Mouse (Mus musculus): ENCODE data around the gene Clk4. TPM values are rescaled to one million over a fixed set of nuclear protein-coding genes. Genes with fewer than 3 reads are reported as not detected.

The Clk4 gene
- polyA plus RNA-seq, 1 experiment from 2014 or later = 114 TPM

DNA sequence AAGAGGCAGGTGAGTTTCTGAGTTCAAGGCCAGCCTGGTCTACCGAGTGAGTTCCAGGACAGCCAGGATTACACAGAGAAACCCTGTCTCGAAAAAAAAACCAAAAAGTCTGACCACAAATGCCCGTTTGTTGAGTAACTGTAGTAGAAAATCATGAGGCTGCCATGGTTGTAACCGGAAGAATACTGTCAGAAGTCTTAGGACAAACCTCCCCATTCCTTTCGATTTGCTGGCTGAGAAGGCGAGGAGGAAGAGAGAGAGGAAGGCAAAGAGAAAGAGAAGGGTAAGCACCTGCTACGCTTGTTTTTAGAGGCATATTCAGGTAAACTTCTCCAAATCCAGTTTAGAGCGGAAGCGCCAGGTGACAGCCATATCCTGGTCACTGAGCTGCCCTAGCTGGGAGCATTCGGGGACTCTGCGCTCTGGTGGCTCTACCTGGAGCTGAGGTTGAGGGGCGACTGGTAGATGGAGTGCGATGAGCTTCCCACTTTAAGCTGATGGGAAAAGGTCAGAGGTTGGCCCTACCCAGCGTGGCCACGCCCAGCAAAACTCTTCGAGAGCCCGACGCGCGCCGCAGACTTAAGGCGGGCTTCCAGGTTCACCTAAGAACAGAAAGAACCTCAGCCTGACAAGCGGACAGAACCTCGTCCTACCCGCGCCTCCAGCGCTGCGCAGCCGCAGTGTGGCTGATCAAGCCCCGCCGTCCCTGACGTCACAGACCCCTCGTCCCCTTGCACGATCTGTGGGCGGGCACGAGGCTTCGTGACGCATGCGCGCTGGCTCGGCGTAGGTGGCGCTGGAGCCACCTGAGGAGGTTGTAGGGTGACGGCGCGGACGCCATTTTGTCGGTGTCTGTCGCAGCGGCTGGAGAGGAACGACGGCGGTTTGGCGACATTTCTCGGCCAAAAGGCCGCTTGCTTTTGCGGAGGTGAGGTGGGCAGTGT lies 1.1 kb downstream of the Clk4 start, which contains the start of gene BC049762:
BC049762 (minus strand) TSS at position 705 of the 944 bp plus-strand sequence.
- H3K4me3 ChIP-seq (ENCODE audit: low read depth, low read length) = peak within 1 kb of the TSS; percentile 98
- peak within 1 kb of the TSS; percentile 68 for H3K4me2 ChIP-seq (ENCODE audit: low read length)
- peaks cover 9% of the 10 kb centered on the region for H3K36me3 ChIP-seq (ENCODE audit: control insufficient read depth, insufficient read depth, low read length)
- peaks cover 20% of the 10 kb centered on the region for H3K4me1 ChIP-seq (replicated peaks; ENCODE audit: control insufficient read depth, insufficient read depth, low read length)
- H3K27me3 ChIP-seq (replicated peaks; ENCODE audit: control insufficient read depth, insufficient read depth, low read length) = no peaks in the 10 kb centered on the region
- ATAC-seq (replicated peaks; ENCODE audit: low FRiP score, low TSS enrichment, low read depth) (peak; percentile 96), DNase-seq (ENCODE audit: low spot score) (peak; percentile 98)
- no peaks in the 10 kb centered on the region for H3K9me3 ChIP-seq (ENCODE audit: control insufficient read depth, low read length)
- 9% methylated on average over 57 of the region's 57 CpGs for WGBS
- peak within 1 kb of the TSS; percentile 97 for H3K9ac ChIP-seq (ENCODE audit: low read length)
- H3K27ac ChIP-seq (ENCODE audit: low read depth) = peak within 1 kb of the TSS; percentile 93

DNA sequence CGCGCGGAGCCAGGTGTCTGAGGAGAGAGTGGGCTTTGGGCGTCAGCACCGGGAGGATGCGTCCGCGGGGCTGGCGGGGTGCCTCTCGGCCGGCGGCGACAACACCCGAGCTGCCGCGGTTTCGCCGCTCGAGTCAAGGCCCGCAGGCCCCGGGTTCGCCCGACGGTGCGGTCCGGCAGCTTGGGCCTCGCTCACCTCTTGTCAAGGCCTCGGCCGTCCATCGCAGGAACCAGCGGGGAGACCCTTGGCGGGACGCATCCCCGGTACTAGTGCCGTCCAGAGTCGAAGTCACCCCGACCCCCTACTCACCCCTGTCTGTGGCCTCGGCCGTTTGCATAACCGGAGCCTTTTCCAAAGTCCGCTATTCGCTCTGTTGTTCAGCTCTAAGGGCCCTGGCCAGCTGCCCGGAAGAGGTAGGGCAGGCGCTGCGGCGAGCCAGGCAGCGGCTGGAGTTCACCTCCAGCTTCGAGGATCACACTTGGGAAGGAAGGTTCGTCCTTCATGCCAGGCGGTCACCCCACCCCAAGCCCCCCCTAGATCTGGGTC lies 1.8 kb downstream of the Clk4 start:
- Histone ChIP-seq H3K9me3 (ENCODE audit: control insufficient read depth, low read length) (no peaks in the 10 kb centered on the region), H3K27ac (ENCODE audit: low read depth) (peak overlapping the region; percentile 93), H3K27me3 (replicated peaks; ENCODE audit: control insufficient read depth, insufficient read depth, low read length) (no peaks in the 10 kb centered on the region), H3K4me1 (replicated peaks; ENCODE audit: control insufficient read depth, insufficient read depth, low read length) (peaks cover 20% of the 10 kb centered on the region), H3K9ac (ENCODE audit: low read length) (peak overlapping the region; percentile 97), H3K4me2 (ENCODE audit: low read length) (peak overlapping the region; percentile 68), H3K4me3 (ENCODE audit: low read depth, low read length) (peak overlapping the region; percentile 98), H3K36me3 (ENCODE audit: control insufficient read depth, insufficient read depth, low read length) (peaks cover 14% of the 10 kb centered on the region)
- DNase-seq (ENCODE audit: low spot score) (peak; percentile 87), ATAC-seq (replicated peaks; ENCODE audit: low FRiP score, low TSS enrichment, low read depth) (peak; percentile 60)
- 0% methylated on average over 49 of the region's 50 CpGs for whole genome bisulfite sequencing

DNA sequence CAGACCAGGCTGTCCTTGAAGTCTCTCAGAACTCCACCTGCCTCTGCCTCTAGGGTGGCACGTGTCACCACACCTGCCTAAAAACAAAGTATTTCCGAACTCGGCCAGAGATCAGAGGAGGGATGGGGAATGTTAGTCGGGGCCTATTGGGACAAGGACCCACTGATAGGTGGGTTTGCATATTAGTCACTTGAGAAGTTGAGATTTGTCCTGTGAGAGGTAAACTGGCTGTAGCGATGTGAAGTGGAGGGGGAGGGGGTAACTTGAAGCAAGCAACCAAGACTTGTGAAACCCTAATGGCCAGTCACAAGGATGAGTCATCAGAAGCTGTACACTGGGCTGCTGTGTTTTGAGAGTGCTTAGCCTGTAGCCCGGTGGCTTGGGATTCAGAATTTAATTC lies 2.8 kb downstream of the Clk4 start:
- Histone ChIP-seq H3K9ac (ENCODE audit: low read length) (peak overlapping the region; percentile 97), H3K27me3 (replicated peaks; ENCODE audit: control insufficient read depth, insufficient read depth, low read length) (no peaks in the 10 kb centered on the region), H3K4me1 (replicated peaks; ENCODE audit: control insufficient read depth, insufficient read depth, low read length) (peaks cover 20% of the 10 kb centered on the region), H3K9me3 (ENCODE audit: control insufficient read depth, low read length) (no peaks in the 10 kb centered on the region), H3K4me2 (ENCODE audit: low read length) (peak overlapping the region; percentile 68), H3K36me3 (ENCODE audit: control insufficient read depth, insufficient read depth, low read length) (peaks cover 21% of the 10 kb centered on the region), H3K4me3 (ENCODE audit: low read depth, low read length) (peak overlapping the region; percentile 98), H3K27ac (ENCODE audit: low read depth) (no peak overlapping the region)
- ATAC-seq (replicated peaks; ENCODE audit: low FRiP score, low TSS enrichment, low read depth) (no peak; the same call in 1 of the 2 replicates), DNase-seq (ENCODE audit: low spot score) (peak; percentile 60)
- 15% methylated on average over 6 of the region's 6 CpGs for WGBS

DNA sequence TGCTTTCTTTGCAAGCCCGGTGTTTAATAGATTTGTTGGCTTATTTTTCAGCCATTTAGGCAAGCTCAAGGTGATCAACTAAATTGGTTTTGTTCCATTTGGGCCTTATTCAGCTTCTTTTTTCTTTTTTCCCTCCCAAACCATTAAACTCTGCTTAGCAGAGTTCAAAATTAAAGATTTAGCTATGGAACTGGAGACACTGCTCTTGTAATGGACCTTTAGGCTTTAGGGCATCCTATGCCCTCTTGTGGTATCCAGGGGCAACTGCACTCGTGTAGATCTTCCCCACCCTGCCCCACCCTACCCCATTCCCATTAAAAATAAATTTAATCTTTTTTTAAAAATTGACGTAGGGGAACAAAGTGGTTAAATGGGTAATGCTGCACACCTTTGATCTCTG lies 3.8 kb downstream of the Clk4 start:
- DNase-seq (ENCODE audit: low spot score) (no peak), ATAC-seq (replicated peaks; ENCODE audit: low FRiP score, low TSS enrichment, low read depth) (no peak)
- peak overlapping the region; percentile 68 for H3K4me2 ChIP-seq (ENCODE audit: low read length)
- no peak overlapping the region for H3K9ac ChIP-seq (ENCODE audit: low read length)
- H3K9me3 ChIP-seq (ENCODE audit: control insufficient read depth, low read length) = no peaks in the 10 kb centered on the region
- H3K4me1 ChIP-seq (replicated peaks; ENCODE audit: control insufficient read depth, insufficient read depth, low read length) = peaks cover 20% of the 10 kb centered on the region
- H3K4me3 ChIP-seq (ENCODE audit: low read depth, low read length) = no peak overlapping the region
- no peak overlapping the region for H3K27ac ChIP-seq (ENCODE audit: low read depth)
- no peaks in the 10 kb centered on the region for H3K27me3 ChIP-seq (replicated peaks; ENCODE audit: control insufficient read depth, insufficient read depth, low read length)
- H3K36me3 ChIP-seq (ENCODE audit: control insufficient read depth, insufficient read depth, low read length) = peaks cover 27% of the 10 kb centered on the region
- WGBS = 55% methylated on average over 3 of the region's 3 CpGs

DNA sequence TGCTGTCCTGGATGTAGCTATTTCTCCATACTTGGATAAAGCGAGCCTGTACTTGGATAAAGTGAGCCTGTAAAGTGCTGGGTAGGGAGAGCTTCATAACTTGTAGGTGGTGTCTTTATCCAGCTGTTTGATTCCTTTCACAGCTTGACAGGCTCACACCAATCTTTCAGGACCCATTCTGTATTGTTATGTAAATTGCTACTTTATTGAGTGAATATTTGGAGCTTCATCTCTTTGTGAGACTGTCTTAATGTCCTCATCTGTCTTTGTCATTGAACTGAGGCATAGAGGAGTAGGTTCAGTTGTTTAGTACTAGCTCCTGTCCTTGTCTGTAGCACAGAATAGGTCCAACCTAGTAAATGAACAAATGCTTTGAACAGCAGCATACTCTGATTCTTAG lies 12.9 kb downstream of the Clk4 start:
- Histone ChIP-seq H3K9me3 (ENCODE audit: control insufficient read depth, low read length) (no peaks in the 10 kb centered on the region), H3K4me2 (ENCODE audit: low read length) (no peak overlapping the region), H3K9ac (ENCODE audit: low read length) (no peak overlapping the region), H3K27me3 (replicated peaks; ENCODE audit: control insufficient read depth, insufficient read depth, low read length) (no peaks in the 10 kb centered on the region), H3K4me3 (ENCODE audit: low read depth, low read length) (no peak overlapping the region), H3K36me3 (ENCODE audit: control insufficient read depth, insufficient read depth, low read length) (peaks cover 86% of the 10 kb centered on the region), H3K4me1 (replicated peaks; ENCODE audit: control insufficient read depth, insufficient read depth, low read length) (no peaks in the 10 kb centered on the region), H3K27ac (ENCODE audit: low read depth) (no peak overlapping the region)
- 84% methylated on average over 1 of the region's 1 CpGs for WGBS
- no peak for DNase-seq (ENCODE audit: low spot score)
- ATAC-seq (replicated peaks; ENCODE audit: low FRiP score, low TSS enrichment, low read depth) = no peak

DNA sequence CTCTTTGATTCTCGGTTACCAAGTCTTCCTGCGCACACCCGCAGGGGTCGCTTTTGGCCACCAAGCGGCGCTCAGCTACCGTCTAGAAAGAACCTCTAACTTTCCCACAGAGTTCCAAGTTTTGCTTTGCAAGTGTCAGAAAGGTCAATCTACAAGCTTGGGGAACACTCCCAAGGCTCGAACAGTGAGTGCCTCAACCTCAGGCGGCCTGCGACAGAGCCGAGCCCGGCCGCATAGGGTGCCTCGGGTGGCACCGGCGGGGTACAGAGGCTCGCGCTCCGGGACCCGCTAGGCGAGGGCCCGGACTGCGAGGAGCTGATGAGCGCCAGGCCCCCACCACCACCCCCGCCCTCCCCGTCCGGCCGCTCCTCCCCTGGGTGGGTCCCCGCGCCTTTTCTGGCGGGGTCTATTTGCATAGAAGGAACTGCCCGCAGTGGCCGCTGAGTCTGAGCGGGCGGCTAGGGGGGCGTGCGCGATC lies 28.1 kb downstream of the Clk4 start, which contains the start of gene Col23a1:
Col23a1 (plus strand) TSS at position 357 of the 478 bp plus-strand sequence.
- Histone ChIP-seq H3K9me3 (ENCODE audit: control insufficient read depth, low read length) (no peaks in the 10 kb centered on the region), H3K4me2 (ENCODE audit: low read length) (peak within 1 kb of the TSS; percentile 70), H3K4me1 (replicated peaks; ENCODE audit: control insufficient read depth, insufficient read depth, low read length) (peaks cover 2% of the 10 kb centered on the region; the same call in 1 of the 2 replicates), H3K27ac (ENCODE audit: low read depth) (peak within 1 kb of the TSS; percentile 39), H3K36me3 (ENCODE audit: control insufficient read depth, insufficient read depth, low read length) (peaks cover 4% of the 10 kb centered on the region; the same call in 1 of the 2 replicates), H3K9ac (ENCODE audit: low read length) (peak within 1 kb of the TSS; percentile 60), H3K4me3 (ENCODE audit: low read depth, low read length) (peak within 1 kb of the TSS; percentile 64), H3K27me3 (replicated peaks; ENCODE audit: control insufficient read depth, insufficient read depth, low read length) (no peaks in the 10 kb centered on the region)
- ATAC-seq (replicated peaks; ENCODE audit: low FRiP score, low TSS enrichment, low read depth) = peak; percentile 89
- DNase-seq (ENCODE audit: low spot score) = peak; percentile 92
- WGBS = 0% methylated on average over 28 of the region's 38 CpGs

DNA sequence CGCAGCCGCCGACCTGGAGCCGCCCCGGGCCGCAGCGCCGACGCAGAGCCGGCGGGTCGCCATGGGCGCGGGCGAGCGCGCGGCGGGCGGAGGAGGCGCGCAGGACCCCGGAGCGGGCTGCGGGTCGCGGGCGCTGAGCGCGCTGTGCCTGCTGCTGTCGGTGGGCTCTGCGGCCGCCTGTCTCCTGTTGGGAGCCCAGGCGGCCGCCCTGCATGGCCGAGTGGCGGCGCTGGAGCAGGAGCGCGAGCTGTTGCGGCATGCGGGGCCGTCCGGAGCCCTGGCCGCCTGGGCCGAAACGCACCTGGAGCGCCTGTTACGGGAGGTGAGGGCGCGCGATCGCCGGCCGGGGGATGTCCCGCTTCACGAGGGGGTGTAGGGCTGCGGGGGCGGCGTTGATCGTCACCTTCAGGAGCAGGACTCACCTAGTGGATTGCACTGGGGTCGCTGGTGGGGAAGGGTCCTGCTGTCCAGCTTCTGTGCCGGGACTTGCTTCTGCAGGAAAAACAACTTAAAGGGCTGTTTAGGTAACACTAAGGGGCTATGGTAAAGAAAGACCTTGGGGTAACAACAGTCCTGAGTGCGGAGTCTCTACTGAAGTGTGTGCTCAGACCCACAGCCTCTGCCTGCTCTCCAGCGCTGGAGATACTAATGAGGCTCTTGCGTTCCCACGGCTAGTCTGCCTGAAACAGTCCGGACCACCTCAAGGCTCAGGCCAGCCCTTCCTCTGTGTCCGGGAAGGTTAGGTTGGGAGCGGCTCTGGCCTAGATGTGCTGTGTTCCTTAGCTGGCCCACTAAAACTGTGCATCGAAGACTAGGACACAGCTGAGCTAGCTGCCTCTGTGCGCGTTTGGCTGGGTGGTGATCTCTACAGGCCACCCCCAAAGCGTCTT lies 28.8 kb downstream of the Clk4 start:
- Histone ChIP-seq H3K4me2 (ENCODE audit: low read length) (peak overlapping the region; percentile 70), H3K27me3 (replicated peaks; ENCODE audit: control insufficient read depth, insufficient read depth, low read length) (no peaks in the 10 kb centered on the region), H3K9me3 (ENCODE audit: control insufficient read depth, low read length) (no peaks in the 10 kb centered on the region), H3K4me1 (replicated peaks; ENCODE audit: control insufficient read depth, insufficient read depth, low read length) (peaks cover 2% of the 10 kb centered on the region; the same call in 1 of the 2 replicates), H3K4me3 (ENCODE audit: low read depth, low read length) (peak overlapping the region; percentile 64), H3K36me3 (ENCODE audit: control insufficient read depth, insufficient read depth, low read length) (no peaks in the 10 kb centered on the region; the same call in 1 of the 2 replicates), H3K27ac (ENCODE audit: low read depth) (peak overlapping the region; percentile 10; the same call in 1 of the 2 replicates), H3K9ac (ENCODE audit: low read length) (peak overlapping the region; percentile 60)
- ATAC-seq (replicated peaks; ENCODE audit: low FRiP score, low TSS enrichment, low read depth) = peak; percentile 77
- DNase-seq (ENCODE audit: low spot score) = peak; percentile 83
- WGBS = 2% methylated on average over 50 of the region's 74 CpGs

Measured in intestine, embryonic 14.5 days (tissue).